ENCODE assay signal across 8 mouse cellular contexts in the genomic region with DNA sequence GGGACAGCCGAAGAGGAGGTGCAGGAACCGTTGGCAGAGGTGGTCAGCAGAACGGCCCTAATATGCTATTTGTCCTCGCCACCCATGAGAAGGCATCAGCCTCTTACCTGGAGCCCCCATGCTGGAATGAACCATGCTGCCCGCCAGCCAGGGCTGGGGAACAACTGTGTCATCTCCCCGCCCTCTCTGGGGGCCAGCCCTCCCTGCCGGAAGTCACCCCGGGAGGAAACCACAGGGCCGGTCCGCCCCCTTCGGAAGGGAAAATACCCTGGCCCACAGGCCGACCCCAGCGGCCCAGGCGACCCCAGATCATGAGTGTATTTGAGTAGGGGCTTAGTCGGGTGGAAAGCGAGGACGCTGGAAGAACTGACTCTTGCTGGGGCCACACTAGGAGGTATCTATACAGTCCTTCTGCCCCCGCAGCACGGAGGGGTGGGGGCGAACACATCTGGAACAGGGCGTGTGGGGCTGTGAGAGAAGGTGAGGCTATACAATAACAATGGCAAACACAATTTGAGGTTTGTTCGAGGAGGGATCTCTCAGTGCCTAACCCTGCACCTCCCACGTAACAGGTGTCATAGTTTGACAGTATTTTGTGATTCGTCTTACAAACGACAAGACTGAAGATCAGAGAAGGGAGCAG. TPM values are rescaled to one million over a fixed set of nuclear protein-coding genes. Genes with fewer than 3 reads are reported as not detected.
DNase-seq lines count a peak whose midpoint lies in the region; ATAC-seq lines count a peak whose summit lies in the region.

No protein-coding gene starts in this region.

- H3K9me3 ChIP-seq in lung, embryonic 15.5 days: no peaks in the 10 kb centered on the region

- H3K36me3 ChIP-seq in lung, embryonic 15.5 days: no peaks in the 10 kb centered on the region

- H3K4me3 ChIP-seq in lung, embryonic 15.5 days: 0 out of 2 replicates have a peak overlapping the region, but pooled peaks have one; percentile 3

- 8% methylated on average over 24 of the region's 25 CpGs for WGBS in lung, embryonic 15.5 days

- 0 out of 2 replicates have a peak, but pooled peaks cover 3% of the 10 kb centered on the region for H3K4me1 ChIP-seq in lung, embryonic 15.5 days

- H3K9ac ChIP-seq in lung, embryonic 15.5 days: no peak overlapping the region

- H3K27ac ChIP-seq in lung, embryonic 15.5 days: no peak overlapping the region

- peak; percentile 93 for DNase-seq in A20 (ENCODE audit: low read depth, low spot score)
- peak; percentile 76 for DNase-seq in T-cell, adult 2 months (ENCODE audit: low spot score)
- DNase-seq in heart, postnatal 36 days: peak; percentile 36 to 37
- peak; percentile 62 to 64 for DNase-seq in spleen, postnatal 14 days (ENCODE audit: low spot score in 2 of 2)
- DNase-seq in kidney, postnatal 10 days: no peak
- no peak for DNase-seq in ovary, adult 18-20 months (ENCODE audit: low spot score)

- H3K27me3 ChIP-seq in lung, embryonic 15.5 days: peaks cover 49% of the 10 kb centered on the region

- intact Hi-C loops in heart, postnatal 36 days (cut with DNase I): loop anchor here (5.0 kb wide), 3 partner anchors 185 to 280 kb away; a partner anchor contains a TSS

- H3K4me2 ChIP-seq in lung, embryonic 15.5 days: peak overlapping the region; percentile 8; the same call in 1 of the 2 replicates

- no peak for ATAC-seq in lung, embryonic 15.5 days (ENCODE audit: borderline replicate concordance, extremely low read depth, low FRiP score, low TSS enrichment)
- ATAC-seq in erythroblast, adult 5-6 weeks (replicated peaks; ENCODE audit: low FRiP score, poor library complexity, severe bottlenecking): no peak

RNA-seq across cellular contexts. Expression of a gene that starts 47.1 kb away (rescaled TPM):
- under 1 TPM; 0.53 to 0.68 TPM for total RNA-seq in heart, postnatal 36 days (2021)
- polyA plus RNA-seq in lung, embryonic 15.5 days (2015; fragmentation: Nextera tagmentation; extraction: Ambion mirVana): 0.31 and 0.55 TPM in 2 replicates
- 3.1 and 4.8 TPM in 2 replicates for total RNA-seq in erythroblast, adult 5-6 weeks (2015; ENCODE audit: low replicate concordance)
- total RNA-seq in erythroblast, adult 5-6 weeks (2017; ENCODE audit: low replicate concordance): 0.56 and 1.2 TPM in 2 replicates

Comparison
In these comparisons a context has a peak if more than half of its experiments do, and no peak if none do; other contexts are left out.
1. DNase-seq: peak in A20 (single experiment), T-cell, adult 2 months (single experiment), heart, postnatal 36 days (2 of 2) and spleen, postnatal 14 days (2 of 2); none in kidney, postnatal 10 days (single experiment) and ovary, adult 18-20 months (single experiment).